Mouse (Mus musculus) heart, postnatal 0 days (tissue): ENCODE measurements at regions not wholly inside any gene's neighbourhood (a gene's known extent, or its start where the extent isn't known, plus 50 kb on each side); places are given as distances from the start of the nearest gene placed in this dataset.

Experiments
- CTCF ChIP-seq: IDR thresholded peaks from 2 replicates; pipeline ENCODE4 v1.5.1; 2016; ENCODE audit warnings: antibody characterized with exemption, control low read depth, low read depth
- EP300 ChIP-seq: IDR thresholded peaks from 2 replicates; pipeline ENCODE4 v1.6.1; 2016; ENCODE audit warnings: antibody characterized with exemption, low read depth

- no peak for TF ChIP-seq CTCF
- TF ChIP-seq EP300: no peak
These were observed 765.3 kb downstream of the Cdh8 start for GRCm38 (mm10) chr8:98651010-98651409.
